Mouse (Mus musculus) embryonic facial prominence, embryonic 11.5 days (tissue): ENCODE results near the gene Ppm1n. TPM values are rescaled to one million over a fixed set of nuclear protein-coding genes. Genes with fewer than 3 reads are reported as not detected.

Experiments
- ATAC-seq: fragments of 200-750 bp; cut with Nextera tagmentation; replicated peaks from 2 replicates; pipeline ENCODE4 v1.8.0; 2017; ENCODE audit warnings: low read depth; ENCODE audit not compliant: insufficient number of reproducible peaks, low FRiP score, low TSS enrichment
- DNase-seq: peaks from one replicate; pipeline ENCODE4 v3.0.0-alpha.2; 2015; ENCODE audit warnings: low spot score
- H3K27ac ChIP-seq: fragments of 300-500 bp; sonication (generic); replicated peaks from 2 replicates; pipeline ENCODE4 v1.5.1; 2014; ENCODE audit warnings: mild to moderate bottlenecking, low read depth, low read length, control low read depth
- H3K27me3 ChIP-seq: fragments of 300-500 bp; sonication (generic); 2 replicates; pipeline ENCODE4 v1.6.1; 2014; ENCODE audit warnings: mild to moderate bottlenecking, low read length, moderate library complexity, mixed read lengths; ENCODE audit not compliant: control insufficient read depth, insufficient read depth
- H3K36me3 ChIP-seq: fragments of 300-500 bp; sonication (generic); replicated peaks from 2 replicates; pipeline ENCODE4 v1.6.1; 2014; ENCODE audit warnings: low read depth, mild to moderate bottlenecking, low read length, moderate library complexity, mixed read lengths; ENCODE audit not compliant: control insufficient read depth, insufficient read depth
- H3K4me1 ChIP-seq: fragments of 300-500 bp; sonication (generic); 2 replicates; pipeline ENCODE4 v1.6.1; 2014; ENCODE audit warnings: low read length, mixed read lengths; ENCODE audit not compliant: control insufficient read depth, insufficient read depth
- H3K4me2 ChIP-seq: fragments of 300-500 bp; sonication (generic); 2 replicates; pipeline ENCODE4 v1.6.1; 2014; ENCODE audit warnings: low read depth, mild to moderate bottlenecking, control low read depth, low read length, moderate library complexity
- H3K4me3 ChIP-seq: fragments of 300-500 bp; sonication (generic); 2 replicates; pipeline ENCODE4 v1.5.1; 2014; ENCODE audit warnings: low read depth, low read length, control low read depth
- H3K9ac ChIP-seq: fragments of 300-500 bp; sonication (generic); replicated peaks from 2 replicates; pipeline ENCODE4 v1.6.1; 2014; ENCODE audit warnings: mild to moderate bottlenecking, control low read depth, low read length
- H3K9me3 ChIP-seq: fragments of 300-500 bp; sonication (generic); replicated peaks from 2 replicates; pipeline ENCODE4 v1.6.1; 2016; ENCODE audit warnings: mild to moderate bottlenecking, low read length, inconsistent platforms, mixed read lengths; ENCODE audit not compliant: control insufficient read depth
- WGBS: fragments of 180-500 bp; shearing (Covaris S2); extraction: QIAGEN DNeasy Blood & Tissue Kit; methylation state at CpG from one replicate; pipeline ENCODE4 v1.1.7; 2014; 5-methylcytosine and 5-hydroxymethylcytosine counted together
- polyA plus RNA-seq: library from polyadenylated mRNA; unstranded; fragments of >200 nt; fragmentation: Nextera tagmentation; extraction: Ambion mirVana; gene quantifications from 2 replicates; pipeline ENCODE4 v1.2.1, GENCODE M21; 2014

Gene Ppm1n
- polyA plus RNA-seq, 1 experiment from 2014 or later, result not detected

- 81% methylated on average over 2 of the region's 2 CpGs for WGBS
- Histone ChIP-seq H3K27me3 (no peaks in the 10 kb centered on the region), H3K9me3 (no peaks in the 10 kb centered on the region), H3K4me3 (no peak overlapping the region), H3K27ac (no peak overlapping the region), H3K9ac (no peak overlapping the region), H3K4me2 (no peak overlapping the region), H3K36me3 (no peaks in the 10 kb centered on the region), H3K4me1 (no peaks in the 10 kb centered on the region)
- DNase-seq (no peak), ATAC-seq (no peak)
These were observed 43.5 kb downstream of the Ppm1n start for GRCm38 (mm10) chr7:19236411-19236810.

GRCm38 (mm10) chr7:19235092-19235671 is 44.7 kb downstream of the Ppm1n start:
- no peaks in the 10 kb centered on the region for H3K27me3 ChIP-seq
- H3K36me3 ChIP-seq, result no peaks in the 10 kb centered on the region
- no peak overlapping the region; the same call in 1 of the 2 replicates for H3K9ac ChIP-seq
- no peak overlapping the region for H3K4me2 ChIP-seq
- no peak for DNase-seq
- H3K9me3 ChIP-seq, result no peaks in the 10 kb centered on the region
- no peaks in the 10 kb centered on the region for H3K4me1 ChIP-seq
- no peak overlapping the region for H3K27ac ChIP-seq
- WGBS, result 92% methylated on average over 2 of the region's 2 CpGs
- no peak overlapping the region for H3K4me3 ChIP-seq
- ATAC-seq, result no peak

GRCm38 (mm10) chr7:19234652-19235051 is 45.2 kb downstream of the Ppm1n start:
- Histone ChIP-seq H3K36me3 (no peaks in the 10 kb centered on the region), H3K27me3 (no peaks in the 10 kb centered on the region), H3K4me3 (no peak overlapping the region), H3K4me1 (no peaks in the 10 kb centered on the region), H3K27ac (no peak overlapping the region), H3K4me2 (no peak overlapping the region), H3K9ac (no peak overlapping the region), H3K9me3 (no peaks in the 10 kb centered on the region)
- no peak for ATAC-seq
- 77% methylated on average over 5 of the region's 5 CpGs for WGBS
- DNase-seq, result no peak

GRCm38 (mm10) chr7:19231849-19232248 is 48.0 kb downstream of the Ppm1n start:
- H3K27ac ChIP-seq, result no peak overlapping the region
- H3K4me3 ChIP-seq, result no peak overlapping the region
- no peak overlapping the region for H3K9ac ChIP-seq
- ATAC-seq (no peak), DNase-seq (no peak)
- no peaks in the 10 kb centered on the region for H3K36me3 ChIP-seq
- H3K9me3 ChIP-seq, result no peaks in the 10 kb centered on the region
- no peak overlapping the region for H3K4me2 ChIP-seq
- WGBS, result 85% methylated on average over 3 of the region's 3 CpGs
- H3K27me3 ChIP-seq, result no peaks in the 10 kb centered on the region
- no peaks in the 10 kb centered on the region for H3K4me1 ChIP-seq

- no peaks in the 10 kb centered on the region for H3K27me3 ChIP-seq
- H3K9me3 ChIP-seq, result no peaks in the 10 kb centered on the region
- H3K4me2 ChIP-seq, result no peak overlapping the region
- no peak for DNase-seq
- no peak overlapping the region for H3K9ac ChIP-seq
- 93% methylated on average over 5 of the region's 5 CpGs for WGBS
- H3K36me3 ChIP-seq, result no peaks in the 10 kb centered on the region
- no peak for ATAC-seq
- no peak overlapping the region for H3K27ac ChIP-seq
- H3K4me3 ChIP-seq, result no peak overlapping the region
- no peaks in the 10 kb centered on the region for H3K4me1 ChIP-seq
These were observed 49.0 kb downstream of the Ppm1n start for GRCm38 (mm10) chr7:19230899-19231298.

GRCm38 (mm10) chr7:19230041-19230580 is 49.8 kb downstream of the Ppm1n start:
- no peak overlapping the region for H3K27ac ChIP-seq
- no peak overlapping the region for H3K4me2 ChIP-seq
- no peaks in the 10 kb centered on the region for H3K9me3 ChIP-seq
- 100% methylated on average over 2 of the region's 2 CpGs for WGBS
- no peaks in the 10 kb centered on the region for H3K4me1 ChIP-seq
- ATAC-seq, result no peak
- H3K9ac ChIP-seq, result 0 out of 2 replicates have a peak overlapping the region, but pooled peaks have one; percentile 22
- H3K36me3 ChIP-seq, result no peaks in the 10 kb centered on the region
- no peak overlapping the region for H3K4me3 ChIP-seq
- H3K27me3 ChIP-seq, result no peaks in the 10 kb centered on the region
- no peak for DNase-seq

- peak overlapping the region; percentile 73 for H3K9ac ChIP-seq
- H3K27ac ChIP-seq, result peak overlapping the region; percentile 41; the same call in 1 of the 2 replicates
- no peaks in the 10 kb centered on the region for H3K36me3 ChIP-seq
- no peaks in the 10 kb centered on the region for H3K4me1 ChIP-seq
- DNase-seq, result no peak
- ATAC-seq, result no peak
- peak overlapping the region; percentile 83 for H3K4me2 ChIP-seq
- H3K9me3 ChIP-seq, result no peaks in the 10 kb centered on the region
- 49% methylated on average over 5 of the region's 5 CpGs for WGBS
- H3K4me3 ChIP-seq, result peak overlapping the region; percentile 65
- no peaks in the 10 kb centered on the region for H3K27me3 ChIP-seq
These were observed 50.5 kb downstream of the Ppm1n start for GRCm38 (mm10) chr7:19229404-19229803.

- ATAC-seq (no peak), DNase-seq (no peak)
- H3K4me2 ChIP-seq, result peak overlapping the region; percentile 83
- under 1% methylated on average over 14 of the region's 14 CpGs for WGBS
- H3K9me3 ChIP-seq, result no peaks in the 10 kb centered on the region
- no peaks in the 10 kb centered on the region for H3K4me1 ChIP-seq
- no peaks in the 10 kb centered on the region for H3K27me3 ChIP-seq
- peak overlapping the region; percentile 41; the same call in 1 of the 2 replicates for H3K27ac ChIP-seq
- H3K36me3 ChIP-seq, result no peaks in the 10 kb centered on the region
- H3K4me3 ChIP-seq, result peak overlapping the region; percentile 65
- peak overlapping the region; percentile 73 for H3K9ac ChIP-seq
These were observed 51.1 kb downstream of the Ppm1n start for GRCm38 (mm10) chr7:19228793-19229148.
